Mouse (Mus musculus) liver, embryonic 14.5 days (tissue): ENCODE measurements at regions not wholly inside any gene's neighbourhood (a gene's known extent, or its start where the extent isn't known, plus 50 kb on each side); places are given as distances from the start of the nearest gene placed in this dataset.
A peak's percentile ranks its signal among the peaks of the same experiment; 100 is the strongest.

ENCODE experiments used
- ATAC-seq: fragments of 200-750 bp; cut with Nextera tagmentation; 2 replicates; pipeline ENCODE4 v1.8.0; 2017; ENCODE audit warnings: moderate number of reproducible peaks, mild to moderate bottlenecking, moderate library complexity; ENCODE audit not compliant: insufficient read depth
- DNase-seq, 3 experiments: peaks; one replicate each; pipeline ENCODE4 v3.0.0-alpha.2; 2012 to 2013; ENCODE audit warnings: low read depth in 3 of 3, low spot score in 3 of 3
- H3K27ac ChIP-seq: fragments of 300-500 bp; sonication (generic); 2 replicates; pipeline ENCODE4 v1.5.1; 2014; ENCODE audit warnings: moderate library complexity, mild to moderate bottlenecking, control low read depth, inconsistent platforms
- H3K27me3 ChIP-seq: fragments of 300-500 bp; sonication (generic); 2 replicates; pipeline ENCODE4 v1.6.1; 2014; ENCODE audit warnings: mild to moderate bottlenecking, low read length, moderate library complexity; ENCODE audit not compliant: control insufficient read depth, insufficient read depth
- H3K36me3 ChIP-seq: fragments of 300-500 bp; sonication (generic); replicated peaks from 2 replicates; pipeline ENCODE4 v1.6.1; 2014; ENCODE audit warnings: low read depth; ENCODE audit not compliant: control insufficient read depth, insufficient read depth
- H3K4me1 ChIP-seq, 2 experiments: fragments of 200-500 bp in 1 of 2; fragments of 300-500 bp in 1 of 2; sonication (generic) in 1 of 2; replicated peaks; 2 replicates each; pipeline ENCODE4 v1.6.1; 2012 to 2014; ENCODE audit warnings: antibody characterized with exemption in 1 of 2, inconsistent platforms in 1 of 2, low read length in 1 of 2; ENCODE audit not compliant: control insufficient read depth in 2 of 2, insufficient read depth in 2 of 2
- H3K4me2 ChIP-seq: fragments of 300-500 bp; sonication (generic); 2 replicates; pipeline ENCODE4 v1.6.1; 2014; ENCODE audit warnings: low read depth, mild to moderate bottlenecking, control low read depth, moderate library complexity
- H3K4me3 ChIP-seq, 2 experiments: fragments of 200-500 bp in 1 of 2; fragments of 300-500 bp in 1 of 2; sonication (generic) in 1 of 2; 2 replicates each; pipeline ENCODE4 v1.5.1; 2012 to 2014; ENCODE audit warnings: low read depth in 2 of 2, low read length in 2 of 2, mild to moderate bottlenecking in 2 of 2, control low read depth in 1 of 2, inconsistent platforms in 1 of 2, moderate library complexity in 1 of 2; ENCODE audit not compliant: insufficient read depth in 1 of 2
- H3K9ac ChIP-seq: fragments of 300-500 bp; sonication (generic); replicated peaks from 2 replicates; pipeline ENCODE4 v1.6.1; 2014; ENCODE audit warnings: mild to moderate bottlenecking, control low read depth, moderate library complexity
- H3K9me3 ChIP-seq: fragments of 300-500 bp; sonication (generic); 2 replicates; pipeline ENCODE4 v1.6.1; 2016; ENCODE audit warnings: low read length, mixed read lengths; ENCODE audit not compliant: control insufficient read depth
- CTCF ChIP-seq: IDR thresholded peaks from 2 replicates; pipeline ENCODE4 v1.5.1; 2016; ENCODE audit warnings: antibody characterized with exemption, low read depth, control low read depth
- EP300 ChIP-seq: IDR thresholded peaks from 2 replicates; pipeline ENCODE4 v1.6.1; 2016; ENCODE audit warnings: antibody characterized with exemption, low read depth
- WGBS: fragments of 180-500 bp; shearing (Covaris S2); extraction: QIAGEN DNeasy Blood & Tissue Kit; methylation state at CpG from one replicate; pipeline ENCODE4 v1.1.7; 2014; ENCODE audit not compliant: insufficient replicate concordance; 5-methylcytosine and 5-hydroxymethylcytosine counted together

DNA sequence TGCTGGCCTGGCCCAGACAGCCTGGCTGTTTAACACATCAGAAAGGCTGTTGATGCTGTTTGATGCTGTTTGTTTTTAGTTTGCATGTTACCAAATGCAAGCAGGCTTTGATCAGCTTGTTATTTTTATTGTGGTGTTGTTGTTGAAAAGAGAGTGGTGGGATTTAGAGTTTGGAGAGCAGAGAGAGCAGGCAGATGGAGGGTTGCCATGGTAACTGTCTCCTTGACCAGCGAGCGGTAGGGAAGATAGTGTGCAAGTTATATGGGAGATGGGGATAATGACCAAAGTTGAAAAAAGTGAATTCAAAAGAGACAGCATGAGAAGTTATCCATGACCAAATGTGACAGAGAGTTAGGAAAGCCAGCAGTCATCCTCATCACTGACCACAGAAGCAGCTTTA is 83.3 kb downstream of the Cmc2 start:
- ATAC-seq (no peak), DNase-seq (no peak)
- TF ChIP-seq CTCF (no peak), EP300 (no peak)
- Histone ChIP-seq H3K4me3 (no peak overlapping the region), H3K9me3 (no peaks in the 10 kb centered on the region), H3K27me3 (no peaks in the 10 kb centered on the region), H3K36me3 (no peaks in the 10 kb centered on the region), H3K4me1 (no peaks in the 10 kb centered on the region), H3K9ac (no peak overlapping the region), H3K27ac (no peak overlapping the region), H3K4me2 (no peak overlapping the region)
- 72% methylated on average over 2 of the region's 2 CpGs for WGBS

DNA sequence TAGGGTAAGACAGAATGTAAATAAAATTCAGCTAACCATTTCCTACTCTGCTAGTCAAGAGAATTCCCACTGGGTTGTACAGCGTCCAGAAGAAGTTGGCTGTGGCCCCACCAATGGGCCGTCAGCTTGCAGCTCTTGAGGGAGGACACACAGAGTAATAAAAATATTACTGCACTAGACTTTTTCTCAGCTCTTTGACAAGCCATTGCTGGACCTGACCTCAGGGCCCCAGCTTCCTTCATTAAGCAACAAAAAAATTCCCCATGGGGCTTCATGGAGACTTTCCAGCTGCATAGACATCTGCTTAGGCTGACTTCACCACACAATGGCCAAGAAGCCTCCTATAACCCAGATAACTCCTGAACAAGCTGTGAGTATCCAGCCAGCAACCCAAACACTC is 89.1 kb downstream of the Cmc2 start:
- no peak overlapping the region for H3K9ac ChIP-seq
- no peak overlapping the region for H3K4me3 ChIP-seq

DNA sequence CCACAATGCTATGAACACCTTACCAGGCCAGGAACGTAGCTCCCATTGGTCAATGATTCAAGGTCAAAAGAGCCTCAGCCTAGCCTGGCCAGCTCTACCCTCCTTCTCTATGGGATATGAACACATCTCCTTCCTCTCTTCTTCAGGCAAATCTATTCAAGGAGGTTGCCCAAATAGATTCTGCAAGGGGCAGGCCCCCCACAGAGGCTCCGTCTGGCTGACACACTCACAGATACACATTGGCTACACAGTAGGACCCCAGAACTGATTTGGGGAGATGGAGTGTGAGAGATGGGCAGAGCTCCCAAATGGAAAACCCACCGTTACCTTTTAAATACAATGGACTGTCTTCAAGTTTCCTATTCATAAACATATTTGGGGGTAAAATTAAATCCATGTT is 91.6 kb downstream of the Cmc2 start:
- Histone ChIP-seq H3K27ac (no peak overlapping the region), H3K4me2 (no peak overlapping the region), H3K4me3 (no peak overlapping the region), H3K9me3 (no peaks in the 10 kb centered on the region), H3K36me3 (no peaks in the 10 kb centered on the region), H3K9ac (no peak overlapping the region), H3K4me1 (no peaks in the 10 kb centered on the region), H3K27me3 (no peaks in the 10 kb centered on the region)
- TF ChIP-seq CTCF (no peak), EP300 (no peak)
- WGBS, result 67% methylated on average over 3 of the region's 3 CpGs
- no peak for ATAC-seq
- DNase-seq, result no peak

More for the DNA sequence above, 89.1 kb downstream of the Cmc2 start:
- Histone ChIP-seq H3K9me3 (no peaks in the 10 kb centered on the region), H3K4me1 (no peaks in the 10 kb centered on the region), H3K27ac (no peak overlapping the region), H3K27me3 (no peaks in the 10 kb centered on the region), H3K4me2 (no peak overlapping the region), H3K36me3 (no peaks in the 10 kb centered on the region)
- DNase-seq, result no peak
- 54% methylated on average over 2 of the region's 2 CpGs for WGBS
- no peak for TF ChIP-seq EP300
- no peak for TF ChIP-seq CTCF
- ATAC-seq, result no peak

DNA sequence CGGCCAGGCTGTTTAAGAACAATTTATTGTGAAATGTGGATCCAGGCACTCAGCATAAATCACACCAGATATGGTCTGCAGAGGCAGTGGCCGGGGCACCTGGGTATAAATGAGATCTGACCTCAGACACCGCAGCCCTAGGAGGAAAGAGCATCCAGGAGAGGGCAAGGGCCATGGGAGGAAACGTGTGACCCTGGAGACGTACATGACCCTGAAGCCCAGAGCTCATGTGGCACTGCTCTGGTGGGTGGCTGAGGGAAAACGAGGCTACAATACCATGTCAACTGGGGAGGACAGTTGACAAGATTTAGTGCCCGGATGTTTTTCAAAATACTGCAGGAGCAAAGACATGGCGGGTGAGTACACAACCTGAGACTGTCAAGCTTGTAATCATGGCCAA is 93.0 kb downstream of the Cmc2 start:
- Histone ChIP-seq H3K36me3 (no peaks in the 10 kb centered on the region), H3K27me3 (no peaks in the 10 kb centered on the region), H3K27ac (no peak overlapping the region), H3K9ac (no peak overlapping the region), H3K4me2 (no peak overlapping the region), H3K4me1 (no peaks in the 10 kb centered on the region), H3K4me3 (no peak overlapping the region), H3K9me3 (no peaks in the 10 kb centered on the region)
- 63% methylated on average over 8 of the region's 8 CpGs for WGBS
- TF ChIP-seq CTCF (no peak), EP300 (no peak)
- DNase-seq, result no peak
- ATAC-seq, result no peak

- Histone ChIP-seq H3K4me1 (no peaks in the 10 kb centered on the region), H3K36me3 (no peaks in the 10 kb centered on the region), H3K9me3 (no peaks in the 10 kb centered on the region), H3K27me3 (no peaks in the 10 kb centered on the region), H3K9ac (no peak overlapping the region), H3K4me2 (no peak overlapping the region), H3K4me3 (no peak overlapping the region), H3K27ac (no peak overlapping the region)
- 92% methylated on average over 13 of the region's 13 CpGs for WGBS
- TF ChIP-seq EP300 (no peak), CTCF (peak; percentile 43)
- ATAC-seq (no peak), DNase-seq (no peak)
These were observed 94.1 kb downstream of the Cmc2 start for GRCm38 (mm10) chr8:116827141-116827540.
